Mouse (Mus musculus) hindbrain, embryonic 15.5 days (tissue): ENCODE results near the gene Ist1. TPM values are rescaled to one million over a fixed set of nuclear protein-coding genes. Genes with fewer than 3 reads are reported as not detected.

ENCODE experiments used
- ATAC-seq: fragments of 200-750 bp; cut with Nextera tagmentation; 2 replicates; pipeline ENCODE4 v1.8.0; 2017; ENCODE audit warnings: low read depth, moderate number of reproducible peaks, moderate TSS enrichment; ENCODE audit not compliant: low FRiP score
- H3K27ac ChIP-seq: fragments of 300-500 bp; sonication (generic); replicated peaks from 2 replicates; pipeline ENCODE4 v1.5.1; 2015; ENCODE audit warnings: mild to moderate bottlenecking, inconsistent platforms
- H3K27me3 ChIP-seq: fragments of 300-500 bp; sonication (generic); 2 replicates; pipeline ENCODE4 v1.6.1; 2015; ENCODE audit warnings: control low read depth, inconsistent platforms
- H3K36me3 ChIP-seq: fragments of 300-500 bp; sonication (generic); 2 replicates; pipeline ENCODE4 v1.6.1; 2015; ENCODE audit warnings: control low read depth, inconsistent platforms
- H3K4me1 ChIP-seq: fragments of 300-500 bp; sonication (generic); replicated peaks from 2 replicates; pipeline ENCODE4 v1.6.1; 2015; ENCODE audit warnings: control low read depth, inconsistent platforms
- H3K4me2 ChIP-seq: fragments of 300-500 bp; sonication (generic); 2 replicates; pipeline ENCODE4 v1.6.1; 2015; ENCODE audit warnings: moderate library complexity, mild to moderate bottlenecking, inconsistent platforms
- H3K4me3 ChIP-seq: fragments of 300-500 bp; sonication (generic); 2 replicates; pipeline ENCODE4 v1.5.1; 2015; ENCODE audit warnings: mild to moderate bottlenecking, inconsistent platforms
- H3K9ac ChIP-seq: fragments of 300-500 bp; sonication (generic); 2 replicates; pipeline ENCODE4 v1.6.1; 2015; ENCODE audit warnings: inconsistent platforms
- H3K9me3 ChIP-seq: fragments of 300-500 bp; sonication (generic); 2 replicates; pipeline ENCODE4 v1.6.1; 2016; ENCODE audit warnings: control low read depth, inconsistent platforms
- WGBS: fragments of 180-500 bp; shearing (Covaris S2); methylation state at CpG from one replicate; pipeline ENCODE4 v1.1.7; 2015; 5-methylcytosine and 5-hydroxymethylcytosine counted together
- polyA plus RNA-seq: library from polyadenylated mRNA; unstranded; fragments of >200 nt; fragmentation: Nextera tagmentation; extraction: Ambion mirVana; gene quantifications from 2 replicates; pipeline ENCODE4 v1.2.1, GENCODE M21; 2015

Gene Ist1
- 145 and 148 TPM in 2 replicates for polyA plus RNA-seq

- peak; percentile 98 for ATAC-seq
- WGBS = under 1% methylated on average over 57 of the region's 57 CpGs
These were observed at the start of gene Ist1 for GRCm38 (mm10) chr8:109693146-109693900. TSS of gene Ist1 (minus strand) at chr8:109693260.

GRCm38 (mm10) chr8:109738049-109738380 is 45.0 kb upstream of the Ist1 start:
- peak overlapping the region; percentile 86 for H3K4me2 ChIP-seq
- H3K4me1 ChIP-seq = peaks cover 14% of the 10 kb centered on the region
- H3K4me3 ChIP-seq = peak overlapping the region; percentile 91
- H3K27ac ChIP-seq = 0 out of 2 replicates have a peak overlapping the region, but pooled peaks have one; percentile 48
- peaks cover 13% of the 10 kb centered on the region for H3K36me3 ChIP-seq
- WGBS = 93% methylated on average over 1 of the region's 1 CpGs
- no peak for ATAC-seq
- no peaks in the 10 kb centered on the region for H3K27me3 ChIP-seq
- peak overlapping the region; percentile 97 for H3K9ac ChIP-seq
- H3K9me3 ChIP-seq = no peaks in the 10 kb centered on the region

More at GRCm38 (mm10) chr8:109693146-109693900, at the start of gene Ist1:
- Histone ChIP-seq H3K9ac (peak within 1 kb of the TSS; percentile 89), H3K4me3 (peak within 1 kb of the TSS; percentile 99), H3K4me2 (peak within 1 kb of the TSS; percentile 84), H3K9me3 (no peaks in the 10 kb centered on the region), H3K27ac (peak within 1 kb of the TSS; percentile 91), H3K27me3 (no peaks in the 10 kb centered on the region), H3K4me1 (peaks cover 28% of the 10 kb centered on the region), H3K36me3 (no peaks in the 10 kb centered on the region)

GRCm38 (mm10) chr8:109737237-109738048 is 44.4 kb upstream of the Ist1 start, which contains the start of gene Atxn1l:
TSS of gene Atxn1l (minus strand) at chr8:109737739.
- 2% methylated on average over 52 of the region's 59 CpGs for WGBS
- Histone ChIP-seq H3K27ac (peak within 1 kb of the TSS; percentile 74), H3K9me3 (no peaks in the 10 kb centered on the region), H3K4me3 (peak within 1 kb of the TSS; percentile 91), H3K4me1 (peaks cover 14% of the 10 kb centered on the region), H3K4me2 (peak within 1 kb of the TSS; percentile 86), H3K36me3 (peaks cover 19% of the 10 kb centered on the region), H3K27me3 (no peaks in the 10 kb centered on the region), H3K9ac (peak within 1 kb of the TSS; percentile 97)
- ATAC-seq = peak; percentile 88

GRCm38 (mm10) chr8:109736819-109737218 is 43.8 kb upstream of the Ist1 start:
- Histone ChIP-seq H3K4me3 (peak overlapping the region; percentile 91), H3K27ac (no peak overlapping the region), H3K36me3 (peaks cover 25% of the 10 kb centered on the region), H3K9me3 (no peaks in the 10 kb centered on the region), H3K4me2 (peak overlapping the region; percentile 86), H3K4me1 (peaks cover 14% of the 10 kb centered on the region), H3K27me3 (no peaks in the 10 kb centered on the region), H3K9ac (peak overlapping the region; percentile 97)
- ATAC-seq = no peak
- 10% methylated on average over 8 of the region's 8 CpGs for WGBS

- WGBS = 91% methylated on average over 3 of the region's 3 CpGs
- H3K4me1 ChIP-seq = peaks cover 14% of the 10 kb centered on the region
- H3K36me3 ChIP-seq = peaks cover 41% of the 10 kb centered on the region
- H3K4me2 ChIP-seq = no peak overlapping the region
- H3K27me3 ChIP-seq = no peaks in the 10 kb centered on the region
- no peak overlapping the region for H3K27ac ChIP-seq
- H3K4me3 ChIP-seq = no peak overlapping the region
- H3K9me3 ChIP-seq = no peaks in the 10 kb centered on the region
- ATAC-seq = no peak
- H3K9ac ChIP-seq = no peak overlapping the region
These were observed 41.0 kb upstream of the Ist1 start for GRCm38 (mm10) chr8:109734018-109734417.

GRCm38 (mm10) chr8:109731012-109731411 is 38.0 kb upstream of the Ist1 start:
- ATAC-seq = no peak
- H3K9ac ChIP-seq = no peak overlapping the region
- H3K9me3 ChIP-seq = no peaks in the 10 kb centered on the region
- H3K4me3 ChIP-seq = no peak overlapping the region
- no peak overlapping the region for H3K4me2 ChIP-seq
- H3K36me3 ChIP-seq = peaks cover 51% of the 10 kb centered on the region
- 79% methylated on average over 3 of the region's 3 CpGs for WGBS
- H3K27ac ChIP-seq = no peak overlapping the region
- H3K4me1 ChIP-seq = peaks cover 4% of the 10 kb centered on the region
- no peaks in the 10 kb centered on the region for H3K27me3 ChIP-seq

- Histone ChIP-seq H3K9ac (no peak overlapping the region), H3K4me1 (no peaks in the 10 kb centered on the region), H3K27ac (no peak overlapping the region), H3K36me3 (peaks cover 73% of the 10 kb centered on the region), H3K9me3 (no peaks in the 10 kb centered on the region), H3K27me3 (no peaks in the 10 kb centered on the region), H3K4me2 (no peak overlapping the region), H3K4me3 (no peak overlapping the region)
- no peak for ATAC-seq
- 89% methylated on average over 3 of the region's 3 CpGs for WGBS
These were observed 32.0 kb upstream of the Ist1 start for GRCm38 (mm10) chr8:109725106-109725505.

GRCm38 (mm10) chr8:109714961-109715360 is 21.9 kb upstream of the Ist1 start:
- H3K4me1 ChIP-seq = peaks cover 4% of the 10 kb centered on the region; the same call in 1 of the 2 replicates
- no peak overlapping the region for H3K4me3 ChIP-seq
- H3K9me3 ChIP-seq = no peaks in the 10 kb centered on the region
- no peak for ATAC-seq
- no peak overlapping the region for H3K9ac ChIP-seq
- H3K4me2 ChIP-seq = no peak overlapping the region
- no peak overlapping the region for H3K27ac ChIP-seq
- H3K36me3 ChIP-seq = peaks cover 93% of the 10 kb centered on the region
- H3K27me3 ChIP-seq = no peaks in the 10 kb centered on the region
- WGBS = 96% methylated on average over 5 of the region's 5 CpGs

GRCm38 (mm10) chr8:109712521-109712920 is 19.5 kb upstream of the Ist1 start:
- Histone ChIP-seq H3K27me3 (no peaks in the 10 kb centered on the region), H3K9me3 (no peaks in the 10 kb centered on the region), H3K9ac (no peak overlapping the region), H3K27ac (no peak overlapping the region), H3K36me3 (peaks cover 86% of the 10 kb centered on the region), H3K4me1 (peaks cover 22% of the 10 kb centered on the region), H3K4me3 (no peak overlapping the region), H3K4me2 (no peak overlapping the region)
- no peak for ATAC-seq
- 93% methylated on average over 1 of the region's 1 CpGs for WGBS

GRCm38 (mm10) chr8:109707921-109708320 is 14.9 kb upstream of the Ist1 start:
- H3K4me3 ChIP-seq = peak overlapping the region; percentile 90; the same call in 1 of the 2 replicates
- peak overlapping the region; percentile 86; the same call in 1 of the 2 replicates for H3K4me2 ChIP-seq
- 96% methylated on average over 4 of the region's 4 CpGs for WGBS

GRCm38 (mm10) chr8:109706874-109707237 is 13.8 kb upstream of the Ist1 start:
- Histone ChIP-seq H3K9ac (peak overlapping the region; percentile 99), H3K4me3 (peak overlapping the region; percentile 90), H3K4me1 (peaks cover 43% of the 10 kb centered on the region), H3K9me3 (no peaks in the 10 kb centered on the region), H3K36me3 (peaks cover 34% of the 10 kb centered on the region), H3K27me3 (no peaks in the 10 kb centered on the region), H3K4me2 (peak overlapping the region; percentile 86), H3K27ac (0 out of 2 replicates have a peak overlapping the region, but pooled peaks have one; percentile 97)
- no peak for ATAC-seq
- 28% methylated on average over 2 of the region's 2 CpGs for WGBS

More at GRCm38 (mm10) chr8:109707921-109708320, 14.9 kb upstream of the Ist1 start:
- Histone ChIP-seq H3K27me3 (no peaks in the 10 kb centered on the region), H3K4me1 (peaks cover 43% of the 10 kb centered on the region), H3K36me3 (peaks cover 44% of the 10 kb centered on the region), H3K27ac (no peak overlapping the region), H3K9ac (no peak overlapping the region), H3K9me3 (no peaks in the 10 kb centered on the region)
- ATAC-seq = no peak
